Mouse (Mus musculus): ENCODE measurements around the gene Pde8a. TPM values are rescaled to one million over a fixed set of nuclear protein-coding genes. Genes with fewer than 3 reads are reported as not detected.

Pde8a gene
- polyA plus RNA-seq, 1 experiment, result 30.6 TPM

DNA sequence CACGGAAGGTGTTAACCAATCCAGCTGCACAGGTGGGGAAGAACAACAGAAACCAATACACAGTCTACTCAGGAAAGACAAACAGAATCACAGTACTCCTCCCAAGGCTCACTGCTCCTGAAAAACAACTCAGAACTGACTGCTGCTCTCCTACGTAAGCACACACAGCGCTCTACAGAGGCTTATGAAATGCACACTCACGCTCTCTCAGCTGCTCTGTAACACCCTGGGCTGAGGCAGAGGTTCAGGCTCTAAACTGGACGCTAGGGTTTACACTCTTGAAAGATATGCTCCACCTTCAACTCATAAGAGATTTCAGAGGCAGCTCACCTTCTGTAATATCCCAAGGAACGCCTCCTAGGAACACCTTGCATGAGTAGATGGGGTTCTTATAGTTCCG is 143.6 kb downstream of the Pde8a start:
- TF ChIP-seq POLR2A (IDR thresholded peaks at IDR 0.05; ENCODE audit: low read depth, low read length) (no peak), CTCF (IDR thresholded peaks at IDR 0.05; ENCODE audit: borderline replicate concordance, insufficient read depth, low read length) (no peak)
- Histone ChIP-seq H3K4me3 (ENCODE audit: insufficient read depth, low read length) (no peak overlapping the region), H3K4me1 (ENCODE audit: control insufficient read depth, insufficient read depth, low read length) (no peaks in the 10 kb centered on the region), H3K27ac (ENCODE audit: insufficient read depth, low read length) (no peak overlapping the region)

DNA sequence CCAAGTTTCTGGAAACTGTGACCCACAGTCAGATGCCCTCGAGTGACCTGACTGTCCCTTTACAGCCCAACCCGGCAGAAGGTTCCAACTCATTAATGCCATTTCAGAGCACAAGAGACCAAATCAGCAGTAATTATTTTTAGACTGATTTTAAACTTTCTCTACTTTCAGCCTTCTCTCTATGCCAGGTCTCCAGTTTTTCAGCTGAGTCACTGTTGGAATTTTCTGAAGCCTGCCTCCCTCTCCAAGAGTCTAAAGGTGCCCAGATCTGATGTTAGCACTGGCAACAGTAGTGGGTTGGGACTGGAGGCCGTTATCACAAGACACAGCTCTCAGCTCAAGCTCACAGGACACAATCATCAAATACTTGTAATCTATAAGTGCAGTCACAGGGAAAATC is 154.6 kb downstream of the Pde8a start:
- H3K4me1 ChIP-seq (ENCODE audit: control insufficient read depth, insufficient read depth, low read length), result no peaks in the 10 kb centered on the region
- H3K27ac ChIP-seq (ENCODE audit: insufficient read depth, low read length), result no peak overlapping the region
- TF ChIP-seq POLR2A (IDR thresholded peaks at IDR 0.05; ENCODE audit: low read depth, low read length) (no peak), CTCF (IDR thresholded peaks at IDR 0.05; ENCODE audit: borderline replicate concordance, insufficient read depth, low read length) (no peak)
- H3K4me3 ChIP-seq (ENCODE audit: insufficient read depth, low read length), result no peak overlapping the region

DNA sequence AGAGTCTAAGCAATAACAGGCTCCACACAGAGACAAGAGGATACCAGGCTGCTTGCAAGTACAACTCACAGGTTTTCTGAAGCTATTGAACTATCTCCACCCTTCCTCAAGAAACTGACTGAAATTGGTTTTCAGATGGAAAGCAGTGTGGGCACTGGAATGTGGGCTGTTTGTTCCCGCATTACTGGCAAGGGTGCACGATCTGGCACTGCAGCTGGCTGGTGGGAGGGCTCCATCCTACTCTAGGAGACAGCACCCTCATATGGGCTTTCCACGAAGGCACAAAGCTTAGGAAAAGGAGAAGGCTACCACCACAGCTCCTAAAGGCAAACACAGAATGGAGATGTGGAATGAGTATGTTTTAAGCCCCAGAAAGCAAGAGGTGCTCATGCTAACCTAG is 156.3 kb downstream of the Pde8a start:
- Histone ChIP-seq H3K27ac (ENCODE audit: insufficient read depth, low read length) (no peak overlapping the region), H3K4me3 (ENCODE audit: insufficient read depth, low read length) (no peak overlapping the region), H3K4me1 (ENCODE audit: control insufficient read depth, insufficient read depth, low read length) (no peaks in the 10 kb centered on the region)
- no peak for TF ChIP-seq POLR2A (IDR thresholded peaks at IDR 0.05; ENCODE audit: low read depth, low read length)
- TF ChIP-seq CTCF (IDR thresholded peaks at IDR 0.05; ENCODE audit: borderline replicate concordance, insufficient read depth, low read length), result no peak

DNA sequence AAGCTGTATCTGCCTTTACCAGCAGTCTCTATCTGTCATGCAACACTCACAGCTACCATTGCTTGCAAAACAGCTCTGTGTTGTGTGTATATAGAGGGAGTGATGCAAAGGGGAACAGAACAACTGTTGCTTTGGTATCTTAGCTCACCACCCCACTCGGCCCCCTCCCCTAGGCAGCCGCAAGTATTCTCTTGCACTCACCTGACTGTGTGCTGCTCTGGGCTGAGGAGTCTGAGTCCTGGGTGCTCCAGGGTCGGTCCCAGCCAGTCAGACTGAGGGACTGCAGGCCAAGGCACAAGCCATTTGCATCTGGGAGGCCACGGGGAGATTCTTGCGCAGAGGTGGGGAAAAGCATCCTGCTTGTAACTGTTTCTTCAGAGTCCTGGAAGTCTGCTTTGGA is 158.4 kb downstream of the Pde8a start:
- no peak overlapping the region for H3K4me3 ChIP-seq (ENCODE audit: insufficient read depth, low read length)
- no peak overlapping the region for H3K27ac ChIP-seq (ENCODE audit: insufficient read depth, low read length)
- no peaks in the 10 kb centered on the region for H3K4me1 ChIP-seq (ENCODE audit: control insufficient read depth, insufficient read depth, low read length)
- TF ChIP-seq CTCF (IDR thresholded peaks at IDR 0.05; ENCODE audit: borderline replicate concordance, insufficient read depth, low read length), result no peak
- no peak for TF ChIP-seq POLR2A (IDR thresholded peaks at IDR 0.05; ENCODE audit: low read depth, low read length)

DNA sequence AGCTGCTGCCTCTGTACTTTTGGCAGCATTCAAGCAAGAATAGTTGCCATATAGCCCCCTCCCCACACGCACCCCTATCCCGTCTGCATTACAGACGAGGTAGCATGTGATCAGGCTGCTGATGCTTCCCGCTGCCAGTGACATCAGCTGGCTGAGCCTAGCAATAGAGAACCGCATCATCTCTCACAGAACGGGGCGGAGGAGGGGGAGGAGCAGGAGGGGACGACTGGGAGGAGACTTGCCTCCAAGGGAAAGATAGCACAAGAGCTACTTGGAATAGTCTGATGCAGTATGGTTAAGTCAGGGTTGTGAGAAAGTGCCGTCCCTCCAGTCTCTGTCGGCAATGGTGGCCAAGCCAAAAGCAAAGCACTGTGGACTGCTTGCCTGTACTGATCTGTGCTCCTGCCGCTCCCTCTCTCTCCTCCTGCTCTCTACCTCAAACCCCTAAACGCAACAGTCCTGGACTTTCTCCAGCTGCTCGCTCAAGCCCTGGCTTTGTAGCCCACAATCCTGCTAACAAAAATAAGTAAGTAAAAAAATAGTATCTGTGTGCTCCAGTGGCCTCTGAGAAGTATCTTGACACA is 159.0 kb downstream of the Pde8a start:
- H3K4me1 ChIP-seq (ENCODE audit: control insufficient read depth, insufficient read depth, low read length), result no peaks in the 10 kb centered on the region
- no peak for TF ChIP-seq CTCF (IDR thresholded peaks at IDR 0.05; ENCODE audit: borderline replicate concordance, insufficient read depth, low read length)
- H3K4me3 ChIP-seq (ENCODE audit: insufficient read depth, low read length), result no peak overlapping the region

DNA sequence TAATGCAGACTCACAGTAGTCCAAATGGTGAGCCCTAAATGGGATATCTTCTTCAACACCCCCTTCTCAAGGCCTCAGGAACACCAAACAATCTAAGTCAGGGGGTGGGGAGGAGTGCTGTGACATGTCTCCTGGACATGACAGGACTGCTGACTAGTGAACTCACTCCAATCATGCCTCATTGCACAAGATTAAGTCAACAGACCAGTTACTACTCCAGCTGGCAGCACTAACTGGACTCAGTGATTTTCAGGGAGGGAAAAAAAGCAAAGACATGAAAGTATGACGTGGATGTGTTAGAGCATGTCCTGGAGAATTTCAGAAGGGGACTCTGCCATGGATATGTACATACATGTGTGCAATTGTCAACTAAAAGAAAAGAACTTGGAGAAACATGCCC is 166.0 kb downstream of the Pde8a start:
- Histone ChIP-seq H3K4me1 (ENCODE audit: control insufficient read depth, insufficient read depth, low read length) (no peaks in the 10 kb centered on the region), H3K4me3 (ENCODE audit: insufficient read depth, low read length) (no peak overlapping the region), H3K27ac (ENCODE audit: insufficient read depth, low read length) (no peak overlapping the region)
- TF ChIP-seq CTCF (IDR thresholded peaks at IDR 0.05; ENCODE audit: borderline replicate concordance, insufficient read depth, low read length) (no peak), POLR2A (IDR thresholded peaks at IDR 0.05; ENCODE audit: low read depth, low read length) (no peak)

More for the DNA sequence above, 159.0 kb downstream of the Pde8a start:
- no peak overlapping the region for H3K27ac ChIP-seq (ENCODE audit: insufficient read depth, low read length)

Other genes starting within 250 kb of the Pde8a start
- 20.1 and 26.5 TPM in 2 replicates for gene Zfp592, start 219.9 kb upstream of the Pde8a start, polyA plus RNA-seq (2011; ENCODE audit: insufficient read length, low read depth, missing spikeins)
- gene Alpk3, start 156.0 kb upstream of the Pde8a start, polyA plus RNA-seq (2011; ENCODE audit: insufficient read length, low read depth, missing spikeins), result 0.14 TPM in 1 of 2 replicates, not detected in the other
- not detected in 2 replicates for gene Slc28a1, start 98.8 kb upstream of the Pde8a start, polyA plus RNA-seq (2011; ENCODE audit: insufficient read length, low read depth, missing spikeins)
- 1,473 and 1,652 TPM in 2 replicates for gene Rps17, start 131.7 kb downstream of the Pde8a start, polyA plus RNA-seq (2011; ENCODE audit: insufficient read length, low read depth, missing spikeins)
- gene Cpeb1, start 241.9 kb downstream of the Pde8a start, polyA plus RNA-seq (2011; ENCODE audit: insufficient read length, low read depth, missing spikeins), result 36.0 and 37.4 TPM in 2 replicates